Mouse (Mus musculus) brain, embryonic 18.5 days (tissue): ENCODE data around the gene Pole3.

Experiments used
- DNase-seq: peaks from one replicate; pipeline ENCODE4 v3.0.0-alpha.2; 2012; ENCODE audit warnings: low read depth, low spot score

Gene Pole3

DNA sequence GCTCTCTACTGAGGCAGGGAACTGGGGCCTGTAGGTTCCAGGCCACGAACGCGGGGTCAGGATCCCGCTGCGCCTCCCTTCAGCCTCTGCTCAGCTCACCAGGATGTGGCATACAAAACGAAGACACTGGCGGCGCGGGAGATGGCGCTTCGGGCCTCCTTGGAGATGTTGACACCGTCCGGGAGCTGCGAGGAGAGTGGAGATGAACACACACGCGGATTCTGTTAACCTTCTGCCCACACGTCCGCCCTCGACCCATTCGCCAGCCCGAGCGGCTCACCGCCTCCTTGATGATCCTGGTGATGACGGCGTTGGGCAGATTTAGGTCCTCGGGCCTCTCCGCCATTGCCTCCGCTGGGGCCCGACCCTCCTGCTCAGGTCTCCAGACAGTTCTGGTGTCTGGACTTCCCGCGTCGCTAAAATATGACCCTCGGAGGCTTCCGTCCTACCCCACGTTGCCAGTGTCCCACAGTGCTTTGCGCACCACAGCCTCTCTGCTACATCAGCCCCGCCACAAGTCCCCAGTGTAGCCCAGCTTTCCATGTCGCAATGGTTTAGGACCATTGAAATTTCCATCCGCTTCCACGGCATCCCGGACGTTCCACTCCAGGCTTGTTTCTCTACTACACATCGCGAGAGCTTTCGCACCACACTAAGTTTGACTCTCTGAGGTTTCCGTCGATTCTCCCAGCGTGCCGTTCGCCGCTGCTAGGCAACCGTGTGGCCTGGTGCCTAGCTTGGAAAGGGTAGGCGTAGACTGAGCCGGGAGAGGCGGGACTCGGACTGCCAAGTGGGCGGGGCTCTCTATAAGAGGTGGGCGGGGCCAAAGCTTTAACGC lies at the start of gene Pole3, which contains the start of gene 4933430I17Rik:
Pole3 (minus strand) TSS at position 418 of the 838 bp plus-strand sequence.
4933430I17Rik (plus strand) TSS at position 719 of the 838 bp plus-strand sequence.
- DNase-seq = peak; percentile 93

DNA sequence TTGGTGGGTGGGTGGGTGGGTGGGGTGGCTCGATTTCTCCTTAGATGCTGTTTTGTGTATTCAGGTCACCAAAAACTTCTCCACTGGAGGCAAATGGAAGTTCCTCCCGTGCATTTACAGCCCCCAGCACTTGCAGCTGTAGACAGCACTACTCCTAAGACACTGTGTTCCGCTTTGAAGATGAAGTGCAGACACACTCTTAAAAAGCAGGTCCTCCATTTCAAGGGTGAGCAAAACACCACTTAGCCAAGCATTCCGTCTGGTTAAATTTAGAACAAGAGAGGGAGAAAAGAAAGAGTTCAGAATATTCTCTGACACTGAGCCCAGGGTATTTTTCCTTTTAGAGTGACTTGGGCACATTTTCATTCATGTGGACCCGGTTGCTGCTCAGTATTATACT lies 45.2 kb upstream of the Pole3 start:
- no peak for DNase-seq

- no peak for DNase-seq
Observed at GRCm38 (mm10) chr4:62569603-62570002, 44.7 kb upstream of the Pole3 start.

DNA sequence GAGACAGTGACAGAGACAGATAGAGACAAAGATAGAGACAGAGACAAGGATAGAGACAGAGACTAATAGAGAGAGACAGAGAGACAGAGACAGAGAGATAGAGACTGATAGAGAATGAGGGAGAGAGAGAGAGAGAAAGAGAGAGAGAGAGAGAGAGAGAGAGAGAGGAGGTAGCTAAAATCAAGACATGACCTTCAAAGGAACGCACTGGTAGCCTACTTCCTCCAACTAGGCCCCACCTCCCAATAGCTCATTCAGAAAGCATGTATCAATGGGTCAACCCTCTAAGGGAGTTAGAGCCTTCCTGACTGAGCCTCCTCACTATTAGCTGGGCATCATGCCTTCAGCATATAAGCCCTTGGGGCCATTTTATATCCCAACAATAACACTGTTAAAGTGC lies 43.5 kb upstream of the Pole3 start:
- no peak for DNase-seq

DNA sequence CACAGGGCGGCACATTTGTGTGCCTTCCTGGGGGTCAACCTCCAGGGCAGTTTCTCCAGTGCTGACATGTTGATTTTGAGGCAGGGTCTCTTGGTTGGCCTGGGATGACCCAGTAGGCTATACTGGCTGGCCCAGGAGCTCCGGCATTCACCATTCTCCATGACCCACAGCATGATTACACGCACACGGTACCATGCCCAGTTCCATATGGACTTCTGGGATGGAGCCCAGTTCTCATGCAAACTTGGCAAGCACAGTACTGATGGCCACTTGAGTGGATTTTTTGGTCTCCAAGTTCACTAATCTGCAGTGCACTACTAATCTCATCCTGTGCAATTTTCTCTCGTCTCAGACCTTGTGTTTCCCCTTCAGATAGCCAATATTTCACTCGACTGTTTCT lies 42.8 kb upstream of the Pole3 start:
- no peak for DNase-seq

GRCm38 (mm10) chr4:62566530-62566929 lies 41.7 kb upstream of the Pole3 start:
- DNase-seq = no peak

- DNase-seq = no peak
Observed at GRCm38 (mm10) chr4:62562006-62562405, 37.1 kb upstream of the Pole3 start.

- DNase-seq = no peak
Observed at GRCm38 (mm10) chr4:62561630-62562001, 36.7 kb upstream of the Pole3 start.

DNA sequence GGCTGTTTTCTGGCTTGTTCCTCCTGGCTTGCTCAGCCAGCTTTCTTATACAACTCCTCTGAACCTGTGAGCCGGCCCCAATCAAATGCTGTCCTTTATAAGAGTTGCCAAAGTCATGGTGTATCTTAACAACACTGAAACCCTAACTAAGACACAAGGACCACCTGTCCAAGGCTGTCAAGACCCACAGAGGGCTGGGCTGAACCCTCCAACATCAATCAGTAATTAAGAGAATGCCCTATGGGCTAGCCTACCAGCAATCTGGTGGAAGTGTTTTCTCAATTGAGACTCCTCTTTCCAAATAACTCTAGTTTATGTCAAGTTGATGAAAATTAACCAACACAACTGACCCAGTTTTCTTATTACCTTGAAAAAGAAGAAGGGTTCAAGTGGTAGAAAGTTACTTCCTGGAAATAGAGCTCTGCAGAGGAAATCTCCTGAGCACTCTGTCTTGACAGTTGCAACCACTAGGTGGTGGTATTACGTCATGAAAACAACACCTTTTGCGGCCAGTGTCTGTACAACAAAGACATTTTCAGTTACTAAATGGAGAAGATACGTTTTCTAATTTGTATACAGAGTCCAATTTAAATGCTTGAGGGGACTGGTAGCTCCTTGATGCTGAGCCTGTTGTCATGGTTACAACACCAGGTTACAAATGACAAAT lies 36.2 kb upstream of the Pole3 start:
- DNase-seq = peak; percentile 70

DNA sequence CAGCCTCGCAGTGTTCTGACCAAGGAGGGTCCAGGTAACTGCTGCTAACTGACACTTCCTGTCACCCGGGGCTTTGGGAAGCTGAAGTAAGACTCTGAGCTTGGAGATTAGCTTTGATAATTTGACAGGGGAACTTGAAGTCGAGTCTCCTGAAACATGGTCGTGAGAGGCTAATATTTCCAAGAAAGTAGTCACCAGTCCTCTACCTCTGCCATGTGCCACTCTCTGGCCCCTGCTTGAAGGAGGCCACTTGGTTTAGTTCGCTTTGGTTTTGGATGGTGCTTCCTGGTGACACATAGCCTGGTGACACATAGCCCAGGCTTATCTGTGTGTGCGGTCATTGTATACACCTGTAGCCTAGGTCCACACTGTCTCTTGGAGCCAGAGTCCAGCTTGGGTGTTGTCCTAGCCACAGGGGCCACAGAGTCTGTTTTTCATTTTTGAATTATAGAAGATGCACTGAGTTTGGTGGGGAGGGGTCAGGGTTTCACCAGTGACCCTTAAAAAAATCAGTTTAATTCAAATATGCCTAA lies 35.0 kb upstream of the Pole3 start, which contains the start of gene Rgs3:
Rgs3 (plus strand) TSS at position 51 of the 533 bp plus-strand sequence.
- no peak for DNase-seq

GRCm38 (mm10) chr4:62557436-62557835 lies 32.6 kb upstream of the Pole3 start:
- no peak for DNase-seq

- no peak for DNase-seq
Observed at GRCm38 (mm10) chr4:62551966-62552365, 27.1 kb upstream of the Pole3 start.

- no peak for DNase-seq
Observed at GRCm38 (mm10) chr4:62544801-62545200, 19.9 kb upstream of the Pole3 start.

- DNase-seq = no peak
Observed at GRCm38 (mm10) chr4:62543782-62544181, 18.9 kb upstream of the Pole3 start.

DNA sequence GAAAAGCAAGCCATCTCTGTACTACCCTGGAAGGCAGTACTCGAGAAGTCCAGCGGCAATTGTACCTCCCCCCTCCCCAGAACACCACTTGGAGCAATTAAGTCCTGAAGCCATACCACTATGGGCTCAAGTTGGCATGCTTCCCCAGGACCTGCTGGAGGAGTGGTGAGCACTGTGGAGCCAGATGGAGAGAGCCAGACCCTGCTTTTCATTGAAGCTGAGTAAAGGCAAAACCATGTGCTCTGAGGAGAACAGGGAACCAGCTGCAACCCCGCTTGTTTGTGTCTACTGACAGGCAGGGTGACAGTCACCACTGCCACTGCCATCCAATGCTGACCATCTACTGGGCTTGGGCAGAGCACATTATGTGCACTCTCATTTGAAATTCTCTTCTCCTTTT lies 16.9 kb upstream of the Pole3 start:
- DNase-seq = no peak

DNA sequence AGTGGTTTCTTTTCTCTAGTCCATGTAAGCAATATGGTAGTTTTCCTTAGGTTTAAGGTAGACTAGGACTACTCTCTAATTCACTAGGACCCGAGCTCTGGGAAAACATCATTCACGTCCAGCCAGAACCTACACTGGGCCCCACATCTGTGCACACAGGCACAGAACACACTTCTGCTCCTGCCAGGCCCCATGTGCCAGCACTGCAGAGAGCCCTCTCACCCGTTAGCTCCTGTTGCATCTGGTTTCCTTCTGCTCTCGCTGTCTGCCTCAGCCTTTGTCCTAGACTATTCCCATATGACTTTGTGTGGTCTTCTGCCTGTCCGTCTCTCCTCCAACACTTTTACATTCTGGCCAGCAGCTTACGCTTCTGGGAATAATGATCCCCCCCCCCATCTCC lies 8.9 kb upstream of the Pole3 start:
- no peak for DNase-seq

DNA sequence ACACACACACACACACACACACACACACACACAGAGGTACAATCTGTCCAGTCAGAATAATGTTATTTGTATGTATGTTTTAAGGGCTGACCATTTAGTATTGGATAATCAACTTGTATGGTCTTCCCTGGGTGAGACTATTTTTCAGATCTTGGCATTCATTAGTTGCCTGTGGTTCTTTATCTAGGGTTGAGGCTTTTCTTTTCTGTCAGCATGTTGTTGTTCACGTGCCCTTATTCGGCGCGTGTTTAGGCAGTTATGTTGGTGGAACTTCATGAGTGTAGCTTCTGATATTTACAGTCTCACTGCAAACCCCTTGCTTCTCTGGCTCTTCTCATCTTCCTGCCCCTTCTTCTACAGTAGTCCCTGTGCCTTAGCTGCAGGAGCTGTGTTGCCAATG lies 2.8 kb upstream of the Pole3 start:
- DNase-seq = no peak

GRCm38 (mm10) chr4:62526256-62526655 lies 1.4 kb upstream of the Pole3 start:
- DNase-seq = no peak

DNA sequence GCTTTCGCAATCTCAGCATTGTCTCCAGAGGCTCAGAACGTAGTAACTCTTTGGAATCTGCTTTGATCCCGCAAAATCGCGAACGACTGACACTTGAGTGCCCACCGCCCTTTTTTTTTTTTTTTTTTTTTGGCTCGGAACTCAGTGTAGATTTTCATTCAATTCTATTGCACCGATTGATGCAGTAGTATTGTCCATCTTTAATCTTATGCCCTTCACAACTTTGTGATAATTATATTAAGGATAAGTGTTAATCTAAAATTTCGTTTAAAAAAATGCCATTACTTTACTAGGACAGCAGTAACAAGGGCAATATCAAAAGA lies 582 bp upstream of the Pole3 start:
- no peak for DNase-seq

- no peak for DNase-seq
Observed at GRCm38 (mm10) chr4:62520892-62521400, 3.9 kb downstream of the Pole3 start.

GRCm38 (mm10) chr4:62519849-62520233 lies 5.0 kb downstream of the Pole3 start, which contains the start of gene Alad:
Gene Alad, minus strand, starts transcription at chr4:62519918.
- peak; percentile 50 for DNase-seq

DNA sequence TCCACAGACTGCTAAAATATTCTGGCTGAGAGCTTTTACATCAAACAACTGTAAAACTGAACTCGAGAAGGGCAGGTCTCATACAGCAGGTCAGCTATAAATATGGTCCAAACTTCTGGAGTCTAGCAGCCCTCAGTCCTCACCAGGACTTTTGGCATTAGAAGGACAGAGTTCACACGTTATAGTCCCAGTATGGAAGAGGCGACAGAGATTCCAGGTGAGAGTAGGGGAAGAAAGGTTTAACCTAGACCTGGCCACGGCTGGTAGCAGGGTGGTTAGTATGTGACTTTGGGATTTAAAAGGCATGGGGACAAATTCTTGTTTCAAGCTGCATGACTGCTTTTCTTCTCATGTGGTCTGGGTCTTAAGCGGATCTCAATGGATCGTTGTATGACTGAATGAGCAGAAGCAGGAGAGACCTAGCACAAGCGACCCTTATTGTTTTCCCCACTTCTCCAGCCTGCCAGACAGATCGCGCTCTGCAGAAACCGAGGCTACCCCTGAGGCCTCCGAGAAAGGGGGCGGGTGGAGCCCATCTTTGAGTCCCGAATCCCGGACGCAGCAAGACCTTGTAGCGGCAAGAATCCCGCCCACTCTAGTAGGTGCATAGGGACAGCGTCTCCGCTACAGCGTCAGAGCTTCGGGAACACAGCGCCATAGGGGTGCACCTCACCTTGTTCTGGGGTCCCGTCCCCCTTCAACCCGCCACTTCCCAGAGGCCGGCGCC lies 5.6 kb downstream of the Pole3 start:
- DNase-seq = no peak
